Mouse (Mus musculus) adrenal gland, postnatal 14 days (tissue): Measurements from ENCODE around the gene Spty2d1. TPM values are rescaled to one million over a fixed set of nuclear protein-coding genes. Genes with fewer than 3 reads are reported as not detected.
"Not testable (repeated sequence)": the region's sequence is repeated elsewhere in the genome, so short reads cannot be mapped to it uniquely, and the experiment has no call there.

Experiments
- DNase-seq: peaks from one replicate; pipeline ENCODE4 v3.0.0; 2021; ENCODE audit warnings: mixed read lengths
- long read RNA-seq, 2 experiments: library from polyadenylated mRNA; stranded (forward); transcript quantifications; one replicate each; pipeline ENCODE4 v2.0.0; 2021
- total RNA-seq: library from RNA; stranded (reverse); gene quantifications from 2 replicates; pipeline ENCODE4 v1.2.3, GENCODE M21; 2021

Gene Spty2d1
- 17.5 and 20.0 TPM in 2 replicates for total RNA-seq
- long read RNA-seq, experiment 1, full-length matches to known transcripts = 3 of 5 reads
- long read RNA-seq, experiment 1, partial matches to known transcripts = 1 of 5 reads
- long read RNA-seq, experiment 1, other reads (novel, unspliced or antisense) = 1 of 5 reads
- long read RNA-seq, experiment 2, partial matches to known transcripts = 3 of 5 reads
- long read RNA-seq, experiment 2, other reads (novel, unspliced or antisense) = 2 of 5 reads

DNA sequence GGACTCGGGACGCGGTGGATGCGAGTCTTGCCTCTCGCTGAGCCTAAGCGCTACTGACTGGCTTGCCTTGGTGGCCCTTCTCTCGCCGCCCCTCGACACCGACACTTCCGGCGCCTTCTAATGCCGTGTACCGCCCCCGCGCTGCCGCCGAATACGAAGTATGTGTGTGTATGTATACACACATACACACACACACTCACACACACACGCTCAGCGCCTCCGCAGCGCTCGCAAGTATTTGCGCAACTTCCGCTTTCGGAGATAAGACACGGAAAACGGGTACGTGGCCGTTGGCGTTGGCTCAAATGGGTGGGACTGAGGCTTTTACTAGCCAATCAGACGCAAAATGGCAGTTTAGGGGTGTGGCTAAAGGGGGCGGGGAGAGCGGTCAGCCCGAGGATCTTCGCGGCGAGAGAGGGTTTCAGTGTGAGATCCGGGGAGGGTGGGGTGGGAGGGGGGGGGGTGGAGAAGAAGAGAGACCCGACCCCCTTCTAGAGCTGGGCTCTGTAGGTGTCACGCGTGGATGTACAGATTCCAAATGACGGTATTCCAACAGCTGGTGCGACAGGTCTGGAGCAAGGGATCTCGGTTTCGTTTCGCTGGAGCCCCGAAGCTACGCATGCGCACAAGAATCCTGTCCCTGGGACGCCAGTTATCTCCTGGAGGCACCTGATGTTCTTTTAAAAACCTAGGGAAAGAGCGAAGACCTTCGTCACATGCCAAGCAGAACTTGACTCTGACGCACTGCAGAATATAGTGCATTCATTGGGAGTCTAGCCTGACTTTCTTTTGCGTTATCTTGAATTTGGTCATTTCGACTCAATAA is at the start of gene Spty2d1:
Gene Spty2d1 (minus strand): TSS at position 244 of the 826 bp plus-strand sequence.
- peak; percentile 99 for DNase-seq

DNA sequence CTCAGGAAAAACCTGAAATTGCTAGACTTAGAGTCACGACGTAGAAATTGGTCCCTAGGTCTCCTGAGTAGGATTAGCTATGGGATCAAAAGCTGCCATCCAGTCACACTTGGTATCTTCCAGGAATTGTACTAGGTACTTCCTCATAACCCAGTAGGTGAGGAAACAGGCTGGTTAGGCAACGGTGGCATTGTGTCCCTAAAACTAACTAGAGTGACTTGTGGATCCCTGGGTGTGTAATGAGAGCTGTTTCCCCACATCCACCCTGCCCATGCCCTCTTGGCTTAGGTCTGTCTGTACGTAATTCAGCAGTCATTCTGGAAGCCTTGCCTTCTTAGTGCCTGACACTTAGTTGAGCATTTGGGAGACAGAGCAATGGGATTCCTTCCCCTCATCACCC is 48.1 kb upstream of the Spty2d1 start:
- no peak for DNase-seq

DNA sequence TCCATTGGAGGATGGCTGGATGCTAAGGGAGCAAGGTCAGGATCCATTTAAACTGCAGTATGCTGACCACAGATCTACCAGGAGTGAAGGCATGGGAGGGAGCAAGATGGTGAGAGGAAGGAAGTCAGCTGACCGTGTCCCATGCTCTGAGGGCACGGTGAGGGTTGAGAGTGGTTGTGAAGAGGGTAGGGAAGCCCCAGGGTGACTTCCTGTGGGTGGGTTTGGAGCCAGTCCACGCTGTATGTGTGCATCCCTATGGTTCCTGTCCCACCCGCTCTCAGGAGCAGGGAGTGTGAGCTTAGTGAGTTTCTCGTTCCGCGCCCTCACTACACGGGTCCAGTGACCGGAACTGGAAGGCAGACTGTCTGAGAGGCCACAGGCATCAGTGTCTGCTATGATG is 47.5 kb upstream of the Spty2d1 start:
- DNase-seq = no peak

DNA sequence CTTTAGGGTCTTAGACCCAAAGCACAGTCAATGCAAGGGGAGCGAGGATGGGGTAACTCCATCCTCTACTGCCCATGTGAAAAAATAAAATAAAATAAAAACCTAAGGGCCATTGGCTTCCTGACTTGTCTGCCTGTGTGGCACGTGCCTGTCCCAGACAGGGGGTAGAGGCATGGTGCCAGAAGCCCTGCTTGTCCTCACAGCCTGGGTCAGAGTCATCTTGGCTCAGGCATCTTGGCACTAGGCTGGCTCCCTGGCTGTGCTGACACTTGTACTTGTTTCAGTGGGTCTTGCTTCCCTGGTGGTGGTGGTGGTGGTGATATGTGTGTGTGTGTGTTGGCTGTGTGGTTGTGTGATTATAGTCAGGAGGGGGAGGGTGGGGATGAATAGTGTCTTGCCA is 46.5 kb upstream of the Spty2d1 start:
- DNase-seq = peak; percentile 80

DNA sequence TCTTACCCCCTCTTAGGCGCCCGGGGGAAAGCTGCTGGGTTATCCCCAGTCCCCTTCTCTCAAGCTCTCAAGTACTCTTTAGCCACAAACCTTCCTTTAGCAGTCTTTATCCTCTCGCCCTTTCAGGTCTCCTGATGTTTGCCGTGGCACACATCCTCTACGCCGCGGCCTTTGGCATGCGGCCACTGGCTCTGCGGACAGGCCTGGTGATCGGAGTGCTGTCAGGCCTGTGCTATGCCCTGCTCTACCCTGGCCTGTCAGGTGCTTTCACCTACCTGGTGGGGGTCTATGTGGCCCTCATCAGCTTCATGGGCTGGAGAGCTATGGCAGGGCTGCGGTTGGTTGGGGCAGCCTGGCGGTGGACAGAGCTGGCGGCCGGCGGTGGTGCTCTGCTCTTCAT is 45.1 kb upstream of the Spty2d1 start:
- peak; percentile 56 for DNase-seq

DNA sequence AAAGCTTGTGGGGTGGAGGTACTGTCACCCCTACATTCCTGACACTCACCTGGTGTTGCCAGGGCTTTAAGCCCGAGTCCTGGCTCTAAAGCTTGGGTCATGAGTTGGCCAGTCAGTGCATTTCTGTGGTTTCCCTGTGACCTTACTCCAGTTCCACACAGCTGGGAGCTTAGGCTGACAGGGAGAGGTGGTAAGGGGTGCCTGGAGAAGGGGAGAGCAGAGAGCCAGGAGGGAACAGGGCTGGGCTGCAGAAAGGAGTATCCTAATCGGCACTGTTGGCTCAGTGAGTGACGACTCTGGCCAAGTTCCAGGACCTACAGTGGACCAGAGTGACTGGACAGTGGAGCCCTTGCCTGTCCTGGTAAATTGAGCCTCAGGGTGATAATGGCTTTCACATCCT is 44.1 kb upstream of the Spty2d1 start:
- peak; percentile 81 for DNase-seq

DNA sequence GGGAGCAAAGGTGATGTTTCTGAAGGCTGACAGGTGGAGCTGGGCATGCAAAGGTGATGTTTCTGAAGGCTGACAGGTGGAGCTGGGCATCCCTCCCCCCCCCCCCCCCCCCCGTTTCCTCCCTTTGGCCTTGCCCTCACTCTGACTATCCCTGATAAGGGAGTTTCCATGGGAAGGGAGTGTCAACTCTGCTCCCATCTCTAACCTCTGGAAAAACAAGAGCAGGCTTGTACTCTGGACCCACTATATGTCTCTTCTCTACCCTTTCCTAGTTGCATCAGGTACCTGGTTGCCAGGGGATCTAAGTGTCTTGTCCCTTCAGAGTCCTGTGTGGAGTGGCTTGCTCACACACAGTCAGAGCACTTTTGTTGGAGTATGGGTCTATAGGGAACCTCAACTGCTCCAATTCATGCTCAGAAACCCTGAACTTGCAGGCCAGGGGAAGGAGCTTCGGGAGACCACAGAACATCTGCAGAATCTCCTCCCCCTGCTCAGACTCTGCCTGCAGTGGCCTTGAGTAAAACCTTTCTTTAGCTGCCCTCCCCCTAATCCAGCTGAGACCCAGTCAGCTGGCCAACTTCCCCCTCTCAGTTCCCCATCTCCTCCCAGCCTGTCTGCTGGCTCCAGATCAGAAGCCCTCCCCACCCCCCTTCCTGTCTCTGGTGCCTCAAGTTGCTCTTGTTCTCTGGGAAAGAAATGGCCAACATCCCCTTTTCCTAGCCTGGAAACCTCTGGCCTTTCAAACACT is 43.4 kb upstream of the Spty2d1 start:
- DNase-seq = peak; percentile 71

DNA sequence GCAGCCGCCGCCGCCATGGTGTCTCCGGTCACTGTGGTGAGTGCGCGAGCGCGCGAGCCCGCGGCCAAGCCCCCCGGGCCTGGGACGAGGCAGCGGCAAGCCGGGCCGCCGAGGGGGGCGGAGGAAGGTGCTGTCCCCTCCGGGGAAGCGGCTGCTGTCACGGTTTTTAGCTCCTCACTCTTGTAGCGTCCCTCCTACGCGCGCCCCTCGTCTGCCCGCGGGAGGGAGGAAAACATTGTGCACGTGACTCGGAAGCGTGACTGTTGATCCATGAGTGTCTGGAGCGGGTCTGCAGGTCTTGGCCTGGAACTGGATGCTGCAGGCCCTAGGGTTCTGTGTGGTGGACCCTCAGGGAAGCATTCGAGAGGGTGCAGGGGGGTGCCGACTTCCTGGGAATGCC is 42.6 kb upstream of the Spty2d1 start:
- peak; percentile 76 for DNase-seq

DNA sequence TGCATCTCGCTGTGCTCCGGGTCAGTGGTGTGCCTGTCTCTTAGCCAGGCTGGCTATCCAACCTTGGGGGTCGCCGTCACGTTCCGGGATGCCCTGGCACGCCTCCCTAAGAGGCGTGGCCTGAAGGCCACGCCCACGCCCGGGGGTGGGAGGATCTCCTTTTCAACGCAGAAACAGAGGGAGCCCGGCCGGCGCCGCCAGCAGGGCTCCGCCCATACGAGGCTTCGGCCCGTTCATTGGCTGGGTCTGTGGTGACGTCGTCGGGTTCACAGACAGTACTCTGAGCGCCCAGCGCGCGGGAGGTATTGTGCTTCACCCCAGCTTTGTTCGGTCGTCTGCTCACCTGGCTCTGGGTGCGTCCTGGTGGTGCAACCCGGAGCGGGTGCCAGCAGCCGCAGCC is 42.2 kb upstream of the Spty2d1 start, which contains the start of gene Tmem86a:
Gene Tmem86a (plus strand): TSS at position 236 of the 400 bp plus-strand sequence.
- DNase-seq = peak; percentile 97

DNA sequence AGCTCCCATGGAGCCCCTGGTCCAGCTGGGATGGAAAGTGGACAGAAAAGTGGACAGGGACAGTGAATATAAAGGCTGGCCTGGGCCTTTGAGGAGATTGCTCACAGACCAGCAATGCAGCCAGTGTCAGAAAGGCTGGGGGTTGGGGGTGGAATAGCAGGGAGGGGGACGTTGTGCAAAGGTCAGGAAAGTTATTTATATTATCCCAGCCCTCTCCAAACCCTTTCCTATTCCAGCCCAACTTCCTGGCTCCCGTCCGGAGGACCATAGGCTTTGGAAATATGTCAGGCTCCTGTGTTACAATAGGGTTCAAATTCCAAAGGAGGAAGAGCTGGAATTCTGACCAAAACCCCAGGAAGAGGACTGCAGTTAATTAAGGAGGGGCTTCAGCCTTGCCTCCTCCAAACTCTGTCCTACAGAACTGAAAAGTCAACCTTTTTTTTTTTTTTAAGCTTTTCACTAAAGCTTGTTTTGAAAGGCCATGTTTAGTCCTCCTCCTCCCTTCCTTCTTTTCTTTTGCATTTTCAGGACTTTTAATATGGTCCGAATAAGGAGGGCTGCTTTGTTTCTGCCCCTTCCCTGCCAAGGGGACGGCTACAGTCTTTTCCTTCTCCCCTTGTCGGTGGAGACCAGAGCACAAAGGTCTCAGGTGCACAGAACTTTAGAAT is 34.7 kb upstream of the Spty2d1 start:
- DNase-seq = no peak

DNA sequence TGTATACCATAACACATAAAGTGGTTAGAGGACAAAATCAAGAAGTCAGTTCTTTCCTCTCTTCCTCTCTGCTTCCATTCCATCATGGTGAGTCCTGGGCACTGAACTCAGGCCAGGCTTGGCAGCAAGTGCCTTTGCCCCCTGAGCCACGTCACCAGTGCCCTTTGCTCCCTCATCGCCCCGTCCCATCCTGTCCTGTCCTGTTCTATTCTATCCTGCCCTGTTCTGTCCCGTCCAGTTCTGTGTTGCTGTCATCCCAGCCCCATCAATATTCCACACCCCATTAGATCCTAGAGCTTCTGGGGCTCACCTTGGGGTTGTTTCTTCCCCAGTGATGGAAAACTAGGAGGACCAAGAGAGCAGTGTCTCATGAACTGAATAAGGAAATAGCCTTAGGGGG is 33.9 kb upstream of the Spty2d1 start:
- DNase-seq = no peak

DNA sequence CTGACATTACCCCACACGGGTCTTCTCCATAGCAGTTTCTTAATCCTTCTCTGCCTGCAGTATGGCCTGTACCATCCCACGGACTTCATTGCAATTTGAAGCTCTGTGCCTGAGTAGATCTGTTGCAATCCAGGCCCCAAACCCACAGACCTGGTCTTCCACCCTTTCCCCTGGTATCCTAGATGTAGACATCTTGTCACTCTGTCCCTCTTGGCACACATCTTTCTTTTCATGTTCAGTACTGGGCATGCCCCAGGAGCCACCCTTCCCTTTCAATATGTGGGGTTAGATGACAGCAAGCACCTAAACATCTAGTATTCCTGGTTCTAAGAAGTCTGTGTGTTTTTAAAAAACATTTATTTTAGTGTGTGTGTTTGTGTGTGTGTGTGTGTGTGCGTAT is 33.5 kb upstream of the Spty2d1 start:
- DNase-seq = no peak

DNA sequence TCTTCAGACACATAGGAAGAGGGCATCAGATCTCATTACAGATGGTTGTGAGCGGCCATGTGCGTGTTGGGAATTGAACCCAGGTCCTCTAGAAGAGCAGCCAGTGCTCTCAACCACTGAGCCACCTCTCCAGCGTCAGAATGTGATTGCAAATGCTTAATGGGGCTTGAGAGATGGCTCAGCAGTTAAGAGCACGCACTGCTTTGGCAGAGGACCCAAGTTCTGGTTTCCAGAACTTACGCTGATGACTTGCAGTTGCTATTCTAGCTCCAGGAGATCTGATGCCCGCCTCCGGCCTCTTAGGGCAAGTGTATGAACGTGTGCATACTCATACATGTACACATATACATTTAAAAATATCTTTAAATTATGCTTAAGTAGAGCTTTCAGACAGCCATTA is 27.2 kb upstream of the Spty2d1 start:
- DNase-seq = no peak

DNA sequence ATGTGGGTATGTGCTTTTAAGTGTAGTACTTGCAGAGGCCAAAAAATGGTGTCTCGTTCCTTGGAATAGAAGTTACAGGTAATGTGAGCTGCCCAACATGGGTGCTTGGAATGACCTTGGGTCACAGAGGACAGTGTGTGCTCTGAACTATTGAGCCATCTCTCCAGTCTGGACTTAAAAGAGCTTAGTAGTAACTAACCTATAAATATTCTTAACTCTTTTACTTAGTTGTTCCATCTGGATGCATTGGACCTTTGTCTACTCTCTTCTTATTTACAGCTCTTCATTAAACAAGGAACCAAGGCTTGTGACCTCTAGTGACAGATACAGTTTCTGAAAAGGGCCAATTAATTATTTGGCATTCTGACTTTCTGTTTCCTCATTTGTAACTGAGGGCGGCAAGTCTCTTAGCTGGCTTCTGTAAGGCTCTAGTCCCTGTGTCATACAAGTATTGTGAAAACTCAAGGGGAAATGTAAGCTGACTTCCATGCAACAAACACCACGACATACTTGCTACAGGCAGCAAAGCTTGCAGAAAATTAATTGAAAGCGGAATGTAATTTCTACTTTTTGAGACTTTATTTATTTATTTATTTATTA is 26.7 kb upstream of the Spty2d1 start:
- DNase-seq = no peak

DNA sequence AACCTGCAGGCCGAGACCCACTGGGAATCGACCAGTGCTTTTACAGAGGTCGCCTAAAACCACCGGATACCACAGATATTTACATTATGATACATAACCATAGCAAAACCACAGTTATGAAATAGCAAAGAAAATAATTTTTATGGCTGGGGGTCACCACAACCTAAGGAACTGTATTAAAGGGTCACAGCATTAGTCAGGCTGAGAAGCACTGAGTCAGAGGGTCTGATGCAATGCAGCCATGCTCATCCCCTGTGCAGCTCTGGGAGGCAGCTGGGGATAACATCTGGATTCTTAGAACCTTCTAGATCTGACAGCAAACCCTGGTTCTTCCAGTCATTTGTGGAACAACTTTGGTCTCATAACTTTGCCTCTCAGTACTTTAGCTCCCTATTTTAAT is 23.2 kb upstream of the Spty2d1 start:
- DNase-seq = no peak

DNA sequence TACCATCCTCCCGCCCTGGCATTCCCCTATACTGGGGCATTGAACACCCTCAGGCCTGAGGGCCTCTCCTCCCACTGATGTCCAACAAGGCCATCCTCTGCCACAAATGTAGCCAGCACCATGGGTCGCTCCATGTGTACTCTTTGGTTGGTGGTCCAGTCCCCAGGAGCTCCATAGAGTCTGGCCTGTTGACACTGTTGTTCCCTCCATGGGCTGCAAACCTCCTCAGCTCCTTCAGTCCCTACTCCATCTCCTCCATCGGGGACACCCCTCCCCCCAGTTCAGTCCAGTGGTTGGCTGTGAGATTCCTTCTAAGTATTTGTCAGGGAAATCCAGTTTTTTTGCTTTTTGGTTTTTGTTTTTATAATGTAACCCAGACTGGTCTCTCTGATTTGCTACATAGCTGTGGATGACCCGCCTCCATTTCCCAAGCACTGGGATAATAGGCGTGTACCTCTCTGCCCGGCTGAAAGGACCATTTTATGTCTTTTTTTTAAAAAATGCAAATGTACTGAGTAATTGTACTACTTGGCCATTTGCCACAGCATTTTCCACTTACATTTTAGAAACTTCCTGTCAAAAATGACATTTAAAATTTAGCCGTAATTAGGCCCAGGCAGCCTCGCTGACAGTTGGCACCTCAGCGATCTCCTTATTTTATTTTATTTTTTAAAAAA is 22.4 kb upstream of the Spty2d1 start:
- DNase-seq = no peak

DNA sequence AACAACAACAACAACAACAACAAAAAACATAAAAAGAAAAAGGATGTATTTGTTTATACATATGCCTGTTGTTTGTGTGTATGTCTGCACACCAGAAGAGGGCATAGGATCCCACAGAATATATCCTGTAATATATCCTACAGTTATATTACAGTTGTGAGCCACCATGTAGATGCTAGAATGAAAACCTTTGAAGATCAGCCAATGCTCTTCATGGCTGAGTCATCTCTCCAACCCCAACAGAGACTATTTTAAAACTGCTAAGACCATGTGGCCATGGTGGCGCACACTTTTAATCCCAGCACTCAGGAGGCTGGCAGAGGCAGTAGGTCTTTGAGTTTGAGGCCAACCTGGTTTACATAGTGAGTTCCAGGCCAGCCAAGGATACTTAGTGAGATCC is 19.3 kb upstream of the Spty2d1 start:
- DNase-seq = no peak

DNA sequence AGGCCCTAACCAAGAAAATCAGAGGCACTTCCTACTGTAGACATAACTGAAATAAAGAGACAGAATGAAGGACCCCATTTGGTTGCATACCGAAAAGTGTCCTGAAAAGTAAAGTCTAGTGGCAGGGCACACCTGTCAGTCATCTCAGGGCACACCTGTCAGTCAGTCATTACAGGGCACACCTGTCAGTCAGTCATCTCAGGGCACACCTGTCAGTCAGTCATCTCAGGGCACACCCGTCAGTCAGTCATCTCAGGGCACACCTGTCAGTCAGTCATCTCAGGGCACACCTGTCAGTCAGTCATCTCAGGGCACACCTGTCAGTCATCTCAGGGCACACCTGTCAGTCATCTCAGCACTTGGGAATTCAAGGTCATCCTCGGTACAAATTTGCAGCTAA is 18.7 kb upstream of the Spty2d1 start:
- not testable (repeated sequence) for DNase-seq

DNA sequence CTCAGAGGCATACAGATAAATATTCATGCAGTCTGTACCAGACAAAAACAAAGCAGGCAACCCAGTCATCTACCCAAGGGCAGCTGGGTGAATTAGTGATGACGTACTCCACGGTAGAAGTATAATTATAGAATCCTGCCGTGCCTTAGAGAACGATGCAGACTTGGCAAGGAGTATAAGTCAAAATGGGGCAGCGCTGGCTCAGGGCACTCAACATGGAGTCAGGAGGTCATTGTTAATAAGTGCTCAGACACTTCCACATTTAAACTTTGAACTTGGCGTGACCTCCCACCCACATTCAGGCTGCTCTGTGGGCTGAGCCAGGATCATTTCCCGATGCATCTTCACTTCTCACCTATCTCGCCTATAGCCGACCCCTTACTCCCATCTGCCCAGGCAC is 17.2 kb upstream of the Spty2d1 start:
- no peak for DNase-seq

DNA sequence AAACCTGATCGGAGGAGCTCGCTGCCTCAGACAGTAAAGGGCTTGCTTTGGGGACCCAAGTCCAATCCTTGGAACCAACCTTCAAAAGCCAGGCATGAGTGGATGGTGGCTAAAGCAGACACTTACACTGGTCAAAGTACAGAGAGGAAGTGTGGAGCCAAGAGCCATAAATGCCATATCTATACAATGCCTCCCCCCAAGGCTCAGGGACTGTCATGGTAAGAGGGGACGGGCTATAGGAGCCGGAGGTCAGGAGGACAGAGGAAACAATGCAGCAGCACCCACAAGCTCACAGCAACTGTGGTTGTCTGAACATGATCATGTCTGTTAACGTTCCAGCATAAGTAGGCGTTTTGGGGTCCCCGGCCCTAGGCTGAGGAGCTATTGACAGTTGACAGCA is 16.2 kb upstream of the Spty2d1 start:
- no peak for DNase-seq

DNA sequence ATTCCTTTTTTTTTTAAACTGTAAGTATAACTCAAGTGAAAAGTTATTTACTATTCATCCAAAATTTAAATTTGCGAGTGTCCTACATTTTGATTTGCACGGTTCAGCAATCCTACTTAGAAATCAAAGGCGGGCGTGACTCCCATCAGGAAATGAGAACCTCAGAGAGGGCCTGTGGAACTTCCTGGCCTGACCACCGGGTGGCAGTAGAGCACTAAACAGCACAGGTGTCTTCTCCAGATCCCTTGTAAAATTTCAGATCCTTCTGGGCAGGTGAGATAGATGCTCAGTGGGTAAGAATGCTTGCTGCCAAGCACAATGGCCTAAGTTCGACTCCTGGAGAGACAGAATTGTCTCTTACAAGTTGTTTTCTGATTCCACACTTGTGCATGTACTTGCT is 15.3 kb upstream of the Spty2d1 start:
- peak; percentile 91 for DNase-seq

DNA sequence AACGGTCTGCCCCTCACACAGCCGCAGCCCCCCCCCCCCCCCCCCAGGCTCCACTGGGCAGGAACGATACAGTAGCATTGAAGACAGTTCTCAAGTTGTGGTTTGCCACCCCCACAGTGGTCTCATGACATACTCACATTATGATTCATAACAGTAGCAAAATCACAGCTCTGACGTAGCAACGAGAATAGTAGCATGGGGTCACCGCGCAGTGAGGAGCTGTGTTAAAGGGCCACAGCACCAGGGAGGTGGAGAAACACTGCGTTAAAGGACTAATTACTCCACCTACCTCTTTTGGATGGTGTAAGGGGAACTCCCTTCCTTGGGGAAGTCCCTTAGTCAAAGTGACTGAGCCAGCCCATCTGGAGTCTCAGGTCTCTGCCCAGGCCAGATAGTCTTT is 14.3 kb upstream of the Spty2d1 start:
- no peak for DNase-seq
